Mouse (Mus musculus) left cerebral cortex, adult 9 months (tissue): ENCODE measurements around the gene Wnt10b.

Experiments
- DNase-seq, 2 experiments: peaks; one replicate each; pipeline ENCODE4 v3.0.0; 2022; ENCODE audit warnings: low spot score in 2 of 2

Wnt10b gene

DNA sequence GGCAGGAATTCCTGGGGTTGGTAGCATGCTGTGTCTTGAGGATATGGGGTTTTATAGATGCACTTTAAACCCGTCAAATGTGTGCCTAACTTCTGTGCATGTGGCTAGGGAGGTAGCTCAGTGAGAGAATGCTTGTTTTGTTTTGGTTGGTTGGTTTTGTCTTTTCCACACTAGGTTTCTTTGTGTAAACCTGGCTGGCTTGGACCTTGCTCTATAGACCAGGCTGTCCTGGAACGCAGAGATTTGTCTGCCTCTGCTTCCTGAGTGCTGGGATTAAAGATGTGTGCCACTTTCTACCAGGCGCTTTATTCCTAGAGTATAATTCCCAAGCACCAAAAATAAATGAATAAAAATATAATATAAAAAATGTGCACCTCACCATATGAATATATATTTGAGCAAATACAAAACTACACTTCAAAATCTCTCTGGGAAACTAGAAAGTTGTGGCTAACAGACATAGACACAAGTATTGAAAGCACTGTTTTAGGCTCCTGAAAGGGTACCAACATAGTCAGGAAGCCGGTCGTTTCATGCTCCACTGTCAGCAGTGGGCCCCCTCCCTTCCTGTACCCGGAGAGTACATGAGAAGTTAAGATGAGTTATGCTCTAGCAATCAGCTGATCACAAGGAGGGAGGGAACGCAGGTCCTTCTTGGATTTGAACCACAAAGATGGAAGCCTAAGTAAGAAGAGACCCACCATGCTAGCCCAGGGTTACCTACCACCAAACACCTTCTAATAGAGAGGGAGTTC, 48.0 kb downstream of the Wnt10b start:
- DNase-seq: no peak

DNA sequence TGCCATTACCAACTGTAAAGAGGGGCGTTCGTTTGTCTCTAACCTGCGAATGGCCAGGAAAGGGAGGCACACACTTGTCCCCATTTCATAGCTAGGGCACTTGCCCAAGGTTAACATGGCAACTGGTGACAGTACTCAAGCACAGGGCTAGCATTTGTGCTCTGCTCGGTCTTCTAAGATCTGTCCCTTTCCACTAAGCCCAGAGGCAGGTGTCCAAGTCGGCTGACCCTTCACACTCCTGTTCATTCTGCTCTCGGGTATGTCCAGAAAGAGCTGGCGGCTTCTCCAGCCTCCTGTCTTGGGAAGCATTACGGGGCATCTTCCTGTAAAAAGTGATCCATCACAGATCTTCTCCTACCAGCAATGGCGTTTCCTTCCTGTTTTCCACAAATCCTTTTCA, 49.6 kb downstream of the Wnt10b start:
- no peak for DNase-seq

DNA sequence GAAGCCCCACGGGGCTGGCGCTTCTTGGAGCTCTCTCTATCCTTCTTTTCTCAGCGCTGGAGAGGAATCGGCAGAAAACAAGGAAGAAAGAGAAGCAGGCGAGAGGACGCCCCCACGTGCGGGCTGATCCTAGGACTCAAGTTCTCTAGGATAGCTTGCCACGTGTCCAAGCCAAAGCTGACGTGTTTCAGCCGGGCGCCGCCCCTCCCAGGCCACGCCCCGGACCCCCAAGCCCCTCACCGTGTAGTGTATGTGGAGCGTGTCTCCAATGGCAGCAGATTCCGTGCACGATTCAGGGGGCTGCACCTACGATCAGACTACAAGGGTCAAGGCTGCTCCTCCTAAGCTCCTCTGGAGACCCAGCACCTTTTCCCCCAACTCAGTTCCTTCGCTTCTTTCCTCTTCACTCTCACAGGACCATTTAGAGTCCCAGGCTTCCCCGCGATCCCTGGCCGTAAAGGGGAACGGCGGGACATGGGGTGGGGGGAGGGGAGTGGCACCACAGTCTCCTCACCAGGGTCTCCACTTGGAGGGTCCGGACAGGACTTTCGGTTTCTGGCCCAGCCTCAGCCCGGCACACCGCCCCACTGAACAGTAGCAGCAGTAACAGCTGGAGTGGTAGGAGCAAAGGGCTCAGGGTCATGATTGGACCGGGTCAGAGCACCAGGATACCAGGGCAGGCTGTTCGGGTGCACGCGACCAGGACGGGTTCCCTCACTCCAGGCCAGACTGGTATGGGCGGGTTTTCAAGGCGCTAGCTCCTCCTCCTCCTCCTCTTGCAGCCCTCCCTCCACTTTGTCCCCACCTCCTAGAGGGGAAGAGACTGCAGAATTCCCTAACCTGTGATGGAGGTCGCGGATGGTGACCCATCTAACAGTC, 50.3 kb downstream of the Wnt10b start, which contains the start of gene Fkbp11:
Fkbp11 (minus strand) TSS at position 756 of the 879 bp plus-strand sequence.
- DNase-seq: peak in 1 of 2 experiments; percentile 24

DNA sequence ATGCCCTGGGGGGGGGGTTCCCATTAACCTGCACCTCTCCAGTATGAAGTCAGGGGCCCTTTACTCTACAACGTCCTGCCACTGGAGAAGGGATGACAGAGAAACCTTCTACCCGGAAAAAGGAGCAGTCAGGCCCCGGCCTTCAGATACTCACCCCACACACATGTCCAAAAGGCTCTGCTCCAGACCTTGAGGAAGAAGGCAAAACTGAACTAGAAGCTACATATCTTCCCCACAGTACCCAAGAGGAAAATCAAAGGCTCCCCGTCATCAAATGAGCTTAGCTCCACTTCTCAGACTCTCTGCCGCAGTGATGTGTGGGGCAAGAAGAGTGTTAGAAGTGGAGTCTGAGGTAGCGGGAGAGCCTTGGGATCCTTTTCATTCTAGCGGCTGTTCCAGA, 51.2 kb downstream of the Wnt10b start:
- DNase-seq: no peak

DNA sequence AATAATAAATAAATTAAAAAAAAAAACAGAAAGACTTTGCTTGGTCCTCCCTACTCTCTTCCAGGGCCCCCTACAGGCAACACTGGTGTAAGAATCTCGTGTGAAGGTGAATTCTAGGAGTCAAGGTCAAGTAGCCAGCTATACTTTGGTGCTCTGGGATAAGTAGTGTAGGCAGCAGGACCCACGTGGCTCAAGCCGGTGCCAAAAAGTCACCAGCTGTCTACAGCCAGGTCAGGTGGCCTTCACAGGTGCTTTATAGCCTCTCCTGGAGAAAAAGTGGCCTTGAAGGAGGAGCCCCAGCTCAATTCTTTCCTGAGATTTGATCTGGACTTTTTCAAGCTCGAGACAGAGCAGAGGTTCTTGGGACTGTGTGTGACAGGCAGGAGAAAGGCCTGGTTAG, 51.9 kb downstream of the Wnt10b start:
- DNase-seq: no peak

DNA sequence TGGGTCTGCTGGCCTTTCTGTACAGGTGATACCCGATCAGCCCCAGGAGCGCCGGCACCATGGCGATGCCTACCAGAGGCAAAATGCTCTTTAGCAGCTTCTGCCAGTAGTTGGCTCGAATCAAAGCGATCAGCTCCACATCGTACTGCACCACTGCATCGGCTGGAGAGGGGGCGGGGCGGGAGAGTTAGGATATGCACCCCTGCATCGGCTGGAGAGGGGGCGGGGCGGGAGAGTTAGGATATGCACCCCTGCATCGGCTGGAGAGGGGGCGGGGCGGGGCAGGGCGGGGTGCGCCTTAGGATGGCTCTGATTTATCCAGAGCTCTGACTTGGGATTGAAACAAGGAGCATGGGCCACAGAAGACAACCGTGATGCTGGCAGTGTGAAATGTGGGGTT, 53.5 kb downstream of the Wnt10b start:
- no peak for DNase-seq

DNA sequence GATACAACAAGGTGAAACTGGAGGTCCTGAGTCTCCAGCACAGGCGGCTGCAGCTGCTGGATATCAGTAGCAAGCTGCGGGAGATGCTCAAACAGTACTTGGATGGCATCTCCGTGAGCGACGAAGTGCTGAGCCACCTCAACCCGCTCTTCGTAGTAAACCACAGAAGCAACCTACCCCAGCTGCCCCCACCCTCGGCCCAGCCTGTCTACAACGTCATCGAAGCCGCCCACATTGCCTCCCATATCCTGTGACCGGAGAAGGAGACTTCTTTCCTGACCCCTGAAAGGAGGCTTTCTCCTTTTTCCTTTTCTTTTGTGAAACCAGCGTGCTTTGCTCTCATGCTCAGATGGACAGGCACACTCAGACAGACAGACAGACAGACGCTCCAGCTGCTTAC, 55.1 kb downstream of the Wnt10b start:
- DNase-seq: no peak

DNA sequence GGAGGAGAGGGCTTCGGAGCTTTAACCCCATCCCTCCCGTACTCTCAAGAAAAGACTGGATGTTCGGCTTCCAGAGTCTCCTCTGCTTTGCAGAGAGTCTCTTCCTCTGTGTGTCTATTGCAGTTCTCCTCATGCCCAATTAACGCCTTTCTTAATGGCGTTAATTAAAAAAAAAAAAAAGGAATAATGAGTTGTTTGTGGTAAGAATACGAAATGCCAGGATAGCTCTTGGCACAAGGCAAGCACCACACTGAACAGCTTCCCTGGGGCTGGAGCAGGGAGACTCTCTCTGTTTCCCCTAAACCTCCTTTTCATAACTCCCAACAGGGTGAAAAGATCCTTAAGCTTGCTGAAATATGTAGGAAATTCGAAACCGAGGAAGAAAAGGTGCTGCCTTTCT, 55.8 kb downstream of the Wnt10b start:
- no peak for DNase-seq
